Mouse (Mus musculus): ENCODE measurements at regions not wholly inside any gene's neighbourhood (a gene's known extent, or its start where the extent isn't known, plus 50 kb on each side); places are given as distances from the start of the nearest gene placed in this dataset.
"Not testable (repeated sequence)": the region's sequence is repeated elsewhere in the genome, so short reads cannot be mapped to it uniquely, and the experiment has no call there.

GRCm38 (mm10) chr17:16571403-16571802 lies 492.5 kb upstream of the Zfp960 start:
- DNase-seq: no peak

DNA sequence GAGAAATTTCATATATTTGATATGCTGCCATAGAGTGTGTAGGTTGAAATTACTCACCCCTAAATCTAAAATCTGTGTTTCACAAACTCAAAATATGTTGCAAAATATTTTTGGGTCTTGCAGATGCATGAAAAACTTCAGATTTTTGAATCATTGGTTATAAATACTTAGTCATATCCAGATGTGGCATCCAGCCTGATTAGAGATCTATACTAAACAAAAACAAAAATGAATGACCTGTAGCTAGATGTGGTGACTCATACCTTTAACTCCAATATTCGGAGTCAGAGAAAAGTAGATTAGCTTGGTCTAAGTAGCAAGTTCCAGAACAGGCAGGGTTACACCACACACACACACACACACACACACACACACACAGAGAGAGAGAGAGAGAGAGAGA lies 475.1 kb upstream of the Zfp960 start:
- DNase-seq: no peak

- no peak for DNase-seq
These were observed 464.2 kb upstream of the Zfp960 start for GRCm38 (mm10) chr17:16599671-16600070.

DNA sequence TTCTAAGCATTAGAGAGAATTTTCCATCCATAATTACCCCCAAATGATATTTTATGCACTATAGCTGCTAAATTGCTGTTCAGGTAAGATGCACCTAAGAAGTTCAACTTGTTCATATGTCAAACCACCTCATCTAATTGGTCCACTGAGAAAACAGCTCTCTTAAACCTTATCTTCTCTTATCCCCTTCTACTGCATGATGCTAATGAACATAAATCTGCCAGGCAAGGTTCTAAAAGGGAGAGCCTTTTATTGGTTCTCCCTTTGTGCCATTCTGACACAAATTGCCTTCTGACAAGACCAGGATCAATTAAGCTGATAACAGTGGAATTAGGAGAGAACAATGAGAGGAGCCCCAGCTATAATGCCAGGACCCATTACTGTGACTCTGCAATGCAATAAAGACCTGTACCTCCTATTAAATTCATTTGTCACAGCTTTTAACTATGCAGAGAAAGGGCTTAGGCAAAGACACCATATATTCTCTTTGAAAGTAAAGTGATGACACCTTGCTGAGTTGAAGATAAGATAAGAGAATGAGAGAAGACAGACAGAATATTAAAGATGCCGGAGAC lies 451.4 kb upstream of the Zfp960 start:
- no peak for DNase-seq

DNA sequence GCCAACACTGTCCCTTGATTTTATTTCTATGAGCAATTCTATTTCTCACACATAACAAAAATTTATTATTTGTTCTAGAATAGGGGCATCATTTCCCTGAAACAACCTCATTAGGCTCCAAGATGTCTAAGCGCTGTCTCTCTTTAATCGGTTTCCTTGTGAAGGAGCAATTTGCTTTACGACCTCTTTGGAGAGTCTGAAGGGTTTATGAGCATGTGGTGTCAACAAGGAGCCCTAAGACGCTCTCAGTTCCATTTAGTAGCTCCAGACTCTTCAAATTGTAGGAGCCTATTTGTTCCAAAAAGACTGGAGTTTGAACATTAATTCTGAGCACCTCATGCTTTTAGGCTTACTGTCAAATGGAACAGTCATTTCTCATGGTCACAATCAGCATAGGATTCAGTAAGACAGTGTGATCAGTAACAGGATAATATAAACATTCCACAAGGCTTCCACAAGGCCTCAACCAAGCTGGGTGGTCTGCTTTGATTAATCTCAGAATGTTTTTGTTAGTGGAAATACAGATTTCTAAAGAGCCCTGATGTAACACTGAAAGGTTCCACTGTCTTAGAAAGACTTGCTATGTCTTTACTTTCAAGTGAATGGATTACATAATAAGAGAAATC lies 441.9 kb upstream of the Zfp960 start:
- no peak for DNase-seq

- no peak for DNase-seq
These were observed 434.1 kb upstream of the Zfp960 start for GRCm38 (mm10) chr17:16629854-16630253.

DNA sequence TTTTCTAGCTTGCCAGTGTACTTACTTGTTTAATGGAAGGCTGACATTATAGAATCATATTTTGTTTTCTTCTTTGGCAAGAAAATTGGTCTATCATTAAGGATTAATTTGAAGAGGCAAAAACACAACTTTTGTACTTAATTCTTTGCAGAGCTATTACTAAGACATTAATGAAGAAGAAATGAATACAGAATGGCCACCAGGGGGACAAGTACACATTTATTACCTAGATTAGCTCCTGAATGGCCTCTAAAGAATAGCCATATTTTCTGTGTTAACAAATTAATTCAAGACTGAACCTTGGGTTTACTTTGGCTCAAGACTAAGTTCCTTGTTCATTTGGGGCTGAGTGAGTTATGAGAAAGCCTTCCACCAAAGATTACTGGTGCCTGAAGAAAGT lies 430.5 kb upstream of the Zfp960 start:
- DNase-seq: no peak

- DNase-seq: no peak
These were observed 426.4 kb upstream of the Zfp960 start for GRCm38 (mm10) chr17:16637463-16637862.

DNA sequence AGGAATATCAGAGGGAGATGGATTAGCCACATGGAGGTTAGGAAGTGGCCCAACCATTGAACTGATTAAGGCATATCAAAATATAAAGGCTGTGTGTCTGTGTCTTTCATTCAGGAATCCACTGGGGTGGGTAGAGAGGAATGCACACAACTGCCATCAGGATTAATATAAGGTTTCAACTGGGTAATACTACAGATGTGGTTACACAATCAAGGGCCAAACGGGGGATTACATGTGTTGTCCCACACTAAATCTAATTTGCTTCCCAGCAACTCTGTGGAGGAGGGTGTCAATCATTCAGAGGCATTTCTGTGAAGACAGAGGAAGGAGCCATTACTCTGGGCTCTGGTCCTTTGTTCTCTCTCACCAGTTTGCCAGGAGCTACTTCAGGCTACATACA lies 416.0 kb upstream of the Zfp960 start:
- no peak for DNase-seq

- DNase-seq: no peak
These were observed 398.7 kb upstream of the Zfp960 start for GRCm38 (mm10) chr17:16665253-16665652.

DNA sequence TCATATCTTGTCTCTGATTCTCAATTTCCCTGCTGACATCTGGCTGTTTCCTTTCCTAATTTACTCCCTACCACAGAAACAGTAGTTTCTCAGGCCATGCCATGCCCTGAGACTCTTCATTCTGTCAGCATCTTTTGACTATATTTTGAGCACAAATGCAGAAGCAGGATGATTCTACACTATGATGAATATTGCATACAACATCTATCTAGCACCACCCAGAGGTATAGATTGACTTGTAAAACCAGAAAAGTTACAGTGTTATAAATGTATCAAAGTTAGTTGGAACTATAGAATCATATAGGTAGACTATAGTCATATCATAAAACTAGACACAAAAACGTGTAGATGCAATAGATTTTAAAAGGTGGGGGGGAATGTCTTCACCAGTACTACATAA lies 396.3 kb upstream of the Zfp960 start:
- no peak for DNase-seq

DNA sequence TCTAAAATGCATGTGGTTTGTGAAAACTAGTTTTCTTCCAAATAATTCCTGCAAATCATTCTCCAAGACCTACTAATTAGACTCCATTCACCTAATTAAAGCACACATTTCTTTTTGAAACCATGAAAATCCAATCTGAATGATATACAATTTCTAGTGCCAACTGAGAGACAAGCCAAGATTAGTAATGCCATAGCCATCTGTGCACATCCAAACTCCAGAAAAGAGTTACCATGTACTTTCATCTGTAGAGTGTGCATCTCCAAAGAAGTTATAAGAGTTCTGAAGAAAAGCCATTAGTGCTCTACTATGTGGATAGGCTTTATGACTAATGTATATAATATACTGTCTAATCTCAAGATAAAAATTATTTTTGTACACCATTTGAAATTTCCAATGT lies 359.7 kb upstream of the Zfp960 start:
- no peak for DNase-seq

GRCm38 (mm10) chr17:16705890-16706289 lies 358.0 kb upstream of the Zfp960 start:
- DNase-seq: no peak

DNA sequence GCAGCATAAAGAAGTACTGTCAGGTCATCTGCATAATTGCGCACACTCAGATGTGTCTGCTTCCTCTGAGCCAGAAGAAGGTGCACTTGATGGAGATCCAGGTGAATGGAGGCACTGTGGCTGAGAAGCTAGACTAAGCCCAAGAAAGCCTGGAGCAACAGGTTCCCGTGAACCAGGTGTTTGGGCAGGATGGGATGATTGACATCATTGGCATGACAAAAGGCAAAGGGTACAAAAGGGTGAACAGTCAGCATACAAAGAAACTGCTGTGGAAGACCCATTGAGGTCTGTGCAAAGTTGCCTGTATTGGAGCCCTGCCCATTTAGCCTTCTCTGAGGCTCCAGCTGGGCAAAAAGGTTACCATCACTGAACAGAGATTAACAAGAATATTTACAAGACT lies 337.0 kb upstream of the Zfp960 start:
- DNase-seq: no peak

- no peak for DNase-seq
These were observed 310.8 kb upstream of the Zfp960 start for GRCm38 (mm10) chr17:16753090-16753489.

DNA sequence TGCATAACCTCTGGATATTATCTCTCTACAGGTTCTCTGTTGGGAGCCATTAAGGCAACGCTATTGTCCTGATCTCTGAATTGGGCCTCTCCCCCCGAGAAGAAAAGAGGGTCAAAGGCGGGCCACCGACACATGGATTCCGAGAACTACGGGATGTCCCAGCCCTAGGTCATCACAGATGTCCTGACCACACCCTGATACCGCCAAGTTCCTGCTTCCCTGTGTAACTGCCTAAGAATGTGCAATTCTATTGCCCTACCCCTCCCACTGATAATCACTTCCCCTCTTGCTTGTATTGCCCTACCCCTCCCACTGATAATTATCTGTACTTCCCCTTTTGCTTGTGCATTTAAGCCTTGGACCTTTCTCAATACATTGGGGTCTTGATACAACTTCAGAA lies 293.3 kb upstream of the Zfp960 start:
- not testable (repeated sequence) for DNase-seq

GRCm38 (mm10) chr17:16798316-16798715 lies 265.6 kb upstream of the Zfp960 start:
- no peak for DNase-seq

DNA sequence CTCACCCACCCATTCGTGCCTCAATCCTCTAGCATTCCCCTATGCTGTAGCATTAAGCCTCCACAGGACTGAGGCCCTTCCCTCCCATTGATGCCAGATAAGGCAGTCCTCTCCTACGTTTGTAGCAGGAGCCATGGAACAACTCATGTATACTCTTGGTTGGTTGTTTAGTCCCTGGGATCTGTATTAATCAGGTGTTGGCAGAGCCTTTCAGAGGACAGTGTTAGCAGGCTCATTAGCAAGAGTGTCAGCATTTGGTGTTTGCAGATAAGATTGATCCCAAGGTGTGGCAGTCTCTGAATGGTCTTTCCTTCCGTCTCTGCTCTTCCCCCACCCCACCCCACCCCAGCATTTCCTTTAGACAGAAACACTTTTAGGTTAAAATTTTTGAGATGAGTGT lies 258.9 kb upstream of the Zfp960 start:
- no peak for DNase-seq

GRCm38 (mm10) chr17:16818421-16818820 lies 245.5 kb upstream of the Zfp960 start:
- DNase-seq: no peak

DNA sequence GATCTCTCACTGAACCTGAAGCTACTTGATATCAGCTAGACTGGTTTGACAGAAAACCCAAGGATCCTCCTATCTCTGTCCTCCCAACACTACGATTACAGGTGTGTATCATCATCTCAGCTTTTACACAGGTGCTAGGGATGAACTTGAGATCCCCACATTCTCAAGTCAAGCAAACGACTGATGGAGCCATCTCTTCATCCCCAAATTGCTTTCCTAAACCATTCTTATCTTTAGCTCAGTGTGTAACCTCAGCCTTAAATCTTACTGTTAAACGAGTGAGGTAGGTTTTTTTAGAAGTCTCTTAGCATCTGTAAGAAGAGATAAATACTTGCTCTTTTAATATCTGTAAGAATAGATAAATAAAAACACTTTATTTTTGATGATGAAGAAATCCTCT lies 242.2 kb upstream of the Zfp960 start:
- no peak for DNase-seq

GRCm38 (mm10) chr17:16839152-16839551 lies 224.8 kb upstream of the Zfp960 start:
- no peak for DNase-seq

GRCm38 (mm10) chr17:16860771-16861170 lies 203.1 kb upstream of the Zfp960 start:
- DNase-seq: no peak

- peak; percentile 17 for DNase-seq
These were observed 163.1 kb upstream of the Zfp960 start for GRCm38 (mm10) chr17:16900791-16901190.

DNA sequence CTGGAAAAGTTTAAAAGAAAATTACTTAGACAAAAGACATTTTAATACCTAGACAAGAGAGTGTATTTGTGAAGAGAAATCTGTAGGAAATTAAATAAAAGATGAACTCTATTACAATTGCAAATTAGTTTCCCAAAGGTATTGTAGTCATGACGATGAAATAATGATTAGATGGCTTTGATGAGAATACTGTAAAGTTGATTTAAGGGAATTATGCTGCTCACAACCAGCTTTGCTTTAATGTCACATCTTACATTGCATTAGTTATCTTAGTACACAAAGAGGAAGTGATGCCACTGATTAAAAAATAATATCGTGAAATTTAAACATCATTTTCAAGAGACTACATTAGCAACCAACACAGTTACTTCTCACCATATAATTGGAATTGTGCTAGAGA lies 145.7 kb upstream of the Zfp960 start:
- no peak for DNase-seq

DNA sequence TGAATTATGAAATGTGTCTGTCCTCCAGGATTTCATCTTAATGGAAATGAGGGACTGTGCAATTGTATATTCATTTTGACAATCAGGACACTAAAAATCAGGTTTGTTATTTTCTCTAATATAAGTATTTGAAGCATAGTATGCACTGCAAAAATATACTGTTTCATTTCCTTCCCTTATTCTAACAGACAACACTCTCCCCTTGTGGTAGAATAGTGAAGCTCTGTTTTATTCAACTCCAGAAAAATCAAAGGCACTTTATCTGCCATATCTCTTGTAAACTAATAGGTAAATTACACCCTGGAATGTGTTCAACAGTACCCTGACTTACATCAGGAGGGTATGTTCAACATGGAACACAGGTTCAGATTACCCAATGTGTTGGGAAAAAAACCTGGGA lies 137.7 kb upstream of the Zfp960 start:
- no peak for DNase-seq
